Mouse (Mus musculus) heart, embryonic 14.5 days (tissue): Measurements from ENCODE around the gene Cdon. TPM values are rescaled to one million over a fixed set of nuclear protein-coding genes. Genes with fewer than 3 reads are reported as not detected.

Experiments used
- polyA plus RNA-seq: library from polyadenylated mRNA; unstranded; fragments of >200 nt; fragmentation: Nextera tagmentation; extraction: Ambion mirVana; gene quantifications from 2 replicates; pipeline ENCODE4 v1.2.1, GENCODE M21; 2014

The Cdon gene
- polyA plus RNA-seq, 1 experiment from 2014 or later = 8.1 TPM

Other genes starting within 250 kb of the Cdon start
- gene Dcps, start 245.1 kb upstream of the Cdon start, polyA plus RNA-seq = 60.9 and 62.7 TPM in 2 replicates
- gene Srpr, start 221.0 kb upstream of the Cdon start, polyA plus RNA-seq = 102 and 109 TPM in 2 replicates
- gene Tirap, start 220.8 kb upstream of the Cdon start, polyA plus RNA-seq = 7.8 and 8.0 TPM in 2 replicates
- gene Foxred1, start 210.1 kb upstream of the Cdon start, polyA plus RNA-seq = 58.6 and 60.2 TPM in 2 replicates
- 26.1 and 28.3 TPM in 2 replicates for gene Fam118b, start 153.3 kb upstream of the Cdon start, polyA plus RNA-seq
- 19.4 and 24.2 TPM in 2 replicates for gene Rpusd4, start 153.3 kb upstream of the Cdon start, polyA plus RNA-seq
- not detected in 2 replicates for gene Gm1113, start 97.1 kb downstream of the Cdon start, polyA plus RNA-seq
- 0.73 and 0.89 TPM in 2 replicates for gene Ddx25, start 137.4 kb downstream of the Cdon start, polyA plus RNA-seq
- 13.8 and 14.4 TPM in 2 replicates for gene Pus3, start 137.5 kb downstream of the Cdon start, polyA plus RNA-seq
- 0.26 and 0.28 TPM in 2 replicates for gene Pate2, start 149.2 kb downstream of the Cdon start, polyA plus RNA-seq
- 14.8 and 15.8 TPM in 2 replicates for gene Hyls1, start 149.3 kb downstream of the Cdon start, polyA plus RNA-seq
- gene Pate4, start 190.8 kb downstream of the Cdon start, polyA plus RNA-seq = not detected in 2 replicates
- not detected in 2 replicates for gene Pate3, start 227.1 kb downstream of the Cdon start, polyA plus RNA-seq